Mouse (Mus musculus) embryonic facial prominence, embryonic 13.5 days (tissue): ENCODE results near the gene Dip2b. TPM values are rescaled to one million over a fixed set of nuclear protein-coding genes. Genes with fewer than 3 reads are reported as not detected.

Experiments used
- ATAC-seq: fragments of 200-750 bp; cut with Nextera tagmentation; 2 replicates; pipeline ENCODE4 v1.8.0; 2017; ENCODE audit warnings: low read depth; ENCODE audit not compliant: insufficient number of reproducible peaks, insufficient read depth, low FRiP score, low TSS enrichment
- H3K27ac ChIP-seq: fragments of 300-500 bp; sonication (generic); 2 replicates; pipeline ENCODE4 v1.5.1; 2015; ENCODE audit warnings: moderate library complexity, mild to moderate bottlenecking, inconsistent platforms
- H3K27me3 ChIP-seq: fragments of 300-500 bp; sonication (generic); 2 replicates; pipeline ENCODE4 v1.6.1; 2015; ENCODE audit warnings: mild to moderate bottlenecking, inconsistent platforms
- H3K36me3 ChIP-seq: fragments of 300-500 bp; sonication (generic); 2 replicates; pipeline ENCODE4 v1.6.1; 2015; ENCODE audit warnings: mild to moderate bottlenecking, inconsistent platforms
- H3K4me1 ChIP-seq: fragments of 300-500 bp; sonication (generic); 2 replicates; pipeline ENCODE4 v1.6.1; 2015; ENCODE audit warnings: inconsistent platforms
- H3K4me2 ChIP-seq: fragments of 300-500 bp; sonication (generic); 2 replicates; pipeline ENCODE4 v1.6.1; 2015; ENCODE audit warnings: moderate library complexity, mild to moderate bottlenecking, inconsistent platforms
- H3K4me3 ChIP-seq: fragments of 300-500 bp; sonication (generic); 2 replicates; pipeline ENCODE4 v1.5.1; 2015; ENCODE audit warnings: mild to moderate bottlenecking, inconsistent platforms
- H3K9ac ChIP-seq: fragments of 300-500 bp; sonication (generic); 2 replicates; pipeline ENCODE4 v1.6.1; 2015; ENCODE audit warnings: mild to moderate bottlenecking, inconsistent platforms
- H3K9me3 ChIP-seq: fragments of 300-500 bp; sonication (generic); 2 replicates; pipeline ENCODE4 v1.6.1; 2016; ENCODE audit warnings: inconsistent platforms
- WGBS: fragments of 180-500 bp; shearing (Covaris S2); methylation state at CpG from one replicate; pipeline ENCODE4 v1.1.7; 2015; ENCODE audit warnings: mixed read lengths; 5-methylcytosine and 5-hydroxymethylcytosine counted together
- polyA plus RNA-seq: library from polyadenylated mRNA; unstranded; fragments of >200 nt; fragmentation: Nextera tagmentation; extraction: Ambion mirVana; gene quantifications from 2 replicates; pipeline ENCODE4 v1.2.1, GENCODE M21; 2015

The Dip2b gene
- polyA plus RNA-seq, 1 experiment from 2014 or later: 13.0 TPM

DNA sequence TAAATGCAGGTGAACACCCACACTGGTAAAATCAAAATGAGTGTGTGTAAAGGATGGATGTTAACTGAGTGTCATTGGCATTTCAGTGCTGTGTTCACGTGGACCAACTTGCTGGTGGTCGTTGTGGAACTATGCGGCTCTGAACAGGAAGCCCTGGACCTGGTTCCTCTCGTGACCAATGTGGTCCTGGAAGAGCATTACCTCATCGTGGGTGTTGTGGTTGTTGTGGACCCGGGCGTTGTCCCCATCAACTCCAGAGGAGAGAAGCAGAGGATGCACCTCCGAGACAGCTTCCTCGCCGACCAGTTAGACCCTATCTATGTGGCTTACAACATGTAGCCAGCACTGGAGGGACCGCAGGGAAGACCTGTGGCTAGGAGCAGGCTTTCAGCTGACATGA lies 176.6 kb downstream of the Dip2b start:
- Histone ChIP-seq H3K27me3 (no peaks in the 10 kb centered on the region), H3K27ac (no peak overlapping the region), H3K4me3 (no peak overlapping the region), H3K36me3 (peaks cover 63% of the 10 kb centered on the region), H3K4me1 (no peaks in the 10 kb centered on the region), H3K9me3 (no peaks in the 10 kb centered on the region), H3K4me2 (no peak overlapping the region), H3K9ac (no peak overlapping the region)
- ATAC-seq: no peak
- 93% methylated on average over 11 of the region's 11 CpGs for WGBS

DNA sequence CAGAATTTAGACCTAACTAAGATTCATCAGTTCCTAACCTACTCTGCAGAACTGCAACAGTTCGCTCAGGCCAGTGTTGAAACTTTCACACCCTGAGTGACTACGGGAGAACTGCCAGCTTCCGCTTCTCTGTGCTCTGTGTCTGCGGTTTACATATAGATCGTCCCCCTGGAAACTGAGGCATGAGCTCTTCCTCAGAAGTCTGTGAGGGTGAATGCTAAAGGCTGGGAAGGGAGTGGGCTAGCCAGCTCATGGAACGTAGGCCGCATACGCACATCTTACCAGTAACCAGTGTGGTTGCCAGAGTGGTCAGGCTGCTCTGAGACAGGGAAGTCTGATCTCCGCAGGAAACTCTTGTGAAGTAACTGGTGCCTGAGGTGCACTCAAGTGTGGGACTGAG lies 177.7 kb downstream of the Dip2b start:
- H3K9me3 ChIP-seq: no peaks in the 10 kb centered on the region
- 96% methylated on average over 9 of the region's 9 CpGs for WGBS
- no peaks in the 10 kb centered on the region for H3K27me3 ChIP-seq
- no peak overlapping the region for H3K27ac ChIP-seq
- H3K4me3 ChIP-seq: no peak overlapping the region
- no peaks in the 10 kb centered on the region for H3K4me1 ChIP-seq
- H3K36me3 ChIP-seq: peaks cover 52% of the 10 kb centered on the region
- ATAC-seq: no peak
- H3K9ac ChIP-seq: no peak overlapping the region
- H3K4me2 ChIP-seq: no peak overlapping the region

DNA sequence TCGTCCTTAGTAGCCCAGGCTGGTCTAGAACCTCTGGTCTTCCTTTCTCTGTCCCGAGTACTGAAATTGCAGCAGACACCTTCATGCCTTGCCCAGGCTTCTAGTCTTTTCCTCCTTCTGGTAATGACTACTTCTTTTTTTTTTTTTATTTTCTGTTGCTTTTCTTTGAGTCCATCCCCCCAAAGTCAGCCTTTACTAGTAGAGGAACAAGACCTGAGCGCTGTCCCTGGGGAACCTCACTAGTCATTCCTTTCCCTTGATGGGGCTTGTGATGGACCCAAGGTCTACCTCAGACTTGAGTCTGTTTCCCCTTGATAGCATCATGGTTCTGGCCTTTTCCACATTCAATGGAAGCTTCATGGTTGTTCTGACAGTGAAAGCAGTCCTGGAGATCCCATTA lies 179.6 kb downstream of the Dip2b start:
- Histone ChIP-seq H3K4me1 (no peaks in the 10 kb centered on the region), H3K4me3 (no peak overlapping the region), H3K27ac (no peak overlapping the region), H3K36me3 (peaks cover 34% of the 10 kb centered on the region), H3K4me2 (no peak overlapping the region), H3K9ac (no peak overlapping the region), H3K9me3 (peaks cover 8% of the 10 kb centered on the region), H3K27me3 (no peaks in the 10 kb centered on the region)
- no peak for ATAC-seq
- WGBS: 92% methylated on average over 3 of the region's 3 CpGs

DNA sequence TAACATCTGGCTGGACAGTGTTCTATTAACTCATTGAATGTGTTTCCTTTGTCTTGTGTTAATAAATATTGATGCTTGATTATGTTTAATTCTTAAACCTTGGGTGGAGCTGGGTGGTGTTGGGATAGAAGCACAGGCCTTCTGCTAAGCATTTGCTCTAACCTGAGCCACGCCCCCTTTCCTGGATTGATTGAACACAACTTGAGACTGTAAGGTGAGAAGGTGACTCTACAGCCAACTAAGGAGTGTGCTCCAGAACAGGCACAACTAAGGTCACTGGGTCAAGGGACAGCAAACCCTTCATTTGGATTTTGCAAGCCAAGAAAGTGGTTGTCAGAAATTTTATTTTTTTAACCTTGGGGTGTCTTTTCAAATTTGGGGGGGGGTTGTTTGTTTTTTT lies 180.9 kb downstream of the Dip2b start:
- no peaks in the 10 kb centered on the region for H3K27me3 ChIP-seq
- H3K9me3 ChIP-seq: peaks cover 11% of the 10 kb centered on the region
- H3K9ac ChIP-seq: no peak overlapping the region
- ATAC-seq: no peak
- no peaks in the 10 kb centered on the region for H3K4me1 ChIP-seq
- no peak overlapping the region for H3K4me3 ChIP-seq
- peaks cover 30% of the 10 kb centered on the region for H3K36me3 ChIP-seq
- no peak overlapping the region for H3K4me2 ChIP-seq
- H3K27ac ChIP-seq: no peak overlapping the region
- WGBS: 61% methylated on average over 1 of the region's 1 CpGs

DNA sequence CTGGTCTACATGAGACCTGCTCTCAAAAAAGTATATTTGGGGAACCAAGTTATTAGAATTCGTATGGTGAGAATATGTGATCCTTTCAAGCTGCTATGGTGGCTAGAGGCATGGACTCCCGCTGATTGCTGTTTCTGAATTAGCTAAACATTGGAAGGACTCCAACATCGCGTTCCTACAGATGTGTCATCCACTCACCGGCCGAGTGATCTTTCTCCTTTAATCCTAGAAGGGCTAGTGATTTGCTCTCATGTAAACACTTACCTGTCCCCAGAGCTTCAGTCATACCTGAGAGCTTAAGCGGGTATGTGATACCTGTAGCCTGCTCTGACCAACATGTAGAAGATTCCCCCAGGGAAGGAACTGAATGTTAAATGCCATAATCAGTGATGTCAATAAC lies 182.5 kb downstream of the Dip2b start:
- no peak overlapping the region for H3K9ac ChIP-seq
- no peak for ATAC-seq
- 85% methylated on average over 7 of the region's 7 CpGs for WGBS
- no peak overlapping the region for H3K27ac ChIP-seq
- H3K4me2 ChIP-seq: no peak overlapping the region
- no peaks in the 10 kb centered on the region for H3K27me3 ChIP-seq
- no peak overlapping the region for H3K4me3 ChIP-seq
- H3K36me3 ChIP-seq: peaks cover 19% of the 10 kb centered on the region
- H3K4me1 ChIP-seq: no peaks in the 10 kb centered on the region
- peaks cover 11% of the 10 kb centered on the region for H3K9me3 ChIP-seq

DNA sequence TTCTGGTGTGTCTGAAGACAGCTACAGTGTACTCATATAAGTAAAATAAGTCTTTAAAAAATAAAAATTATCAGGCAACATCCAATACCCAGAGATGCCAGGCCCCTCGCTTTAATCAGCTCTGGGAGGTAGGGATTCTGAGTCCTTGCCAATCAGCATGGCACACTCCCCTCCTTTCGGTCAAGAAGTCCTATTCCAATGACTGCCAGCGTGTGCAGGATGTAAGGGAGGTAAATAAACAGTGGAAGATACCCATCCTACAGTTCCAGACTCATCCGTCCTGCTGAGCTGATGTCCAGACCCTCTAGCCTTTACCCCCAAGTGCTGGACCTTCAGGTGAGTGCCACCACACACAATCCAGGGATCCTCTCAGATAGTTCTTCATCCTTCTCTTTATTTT lies 186.9 kb downstream of the Dip2b start:
- Histone ChIP-seq H3K27me3 (no peaks in the 10 kb centered on the region), H3K4me3 (no peak overlapping the region), H3K9ac (no peak overlapping the region), H3K9me3 (peaks cover 11% of the 10 kb centered on the region), H3K36me3 (peaks cover 13% of the 10 kb centered on the region), H3K27ac (no peak overlapping the region), H3K4me2 (no peak overlapping the region), H3K4me1 (peaks cover 19% of the 10 kb centered on the region)
- no peak for ATAC-seq
- 94% methylated on average over 4 of the region's 4 CpGs for WGBS

DNA sequence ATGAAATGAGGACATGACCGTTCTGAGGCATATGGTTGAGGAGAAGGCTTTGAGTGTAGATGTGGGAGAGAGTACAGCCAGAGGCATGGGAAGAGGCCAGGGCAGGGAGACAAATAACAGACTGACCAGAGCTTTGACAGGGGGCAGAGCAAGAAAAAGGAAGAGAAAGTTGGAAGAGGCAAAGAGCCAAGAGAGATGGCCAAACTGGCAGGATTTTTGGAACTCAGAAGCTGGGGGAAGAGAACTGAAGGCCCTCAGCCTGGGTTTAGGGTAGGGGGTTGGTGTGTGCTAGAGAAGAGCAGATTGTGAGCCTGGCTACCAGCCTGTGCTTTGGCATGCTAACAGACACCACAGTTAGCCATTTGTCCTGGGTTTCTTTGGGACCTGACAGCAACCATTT lies 187.4 kb downstream of the Dip2b start:
- H3K27me3 ChIP-seq: no peaks in the 10 kb centered on the region
- H3K4me1 ChIP-seq: peaks cover 22% of the 10 kb centered on the region
- no peak overlapping the region for H3K27ac ChIP-seq
- no peak overlapping the region; the same call in 1 of the 2 replicates for H3K9ac ChIP-seq
- 91% methylated on average over 1 of the region's 1 CpGs for WGBS
- H3K4me3 ChIP-seq: no peak overlapping the region
- no peak for ATAC-seq
- H3K9me3 ChIP-seq: peaks cover 11% of the 10 kb centered on the region
- H3K36me3 ChIP-seq: peaks cover 13% of the 10 kb centered on the region
- H3K4me2 ChIP-seq: no peak overlapping the region

DNA sequence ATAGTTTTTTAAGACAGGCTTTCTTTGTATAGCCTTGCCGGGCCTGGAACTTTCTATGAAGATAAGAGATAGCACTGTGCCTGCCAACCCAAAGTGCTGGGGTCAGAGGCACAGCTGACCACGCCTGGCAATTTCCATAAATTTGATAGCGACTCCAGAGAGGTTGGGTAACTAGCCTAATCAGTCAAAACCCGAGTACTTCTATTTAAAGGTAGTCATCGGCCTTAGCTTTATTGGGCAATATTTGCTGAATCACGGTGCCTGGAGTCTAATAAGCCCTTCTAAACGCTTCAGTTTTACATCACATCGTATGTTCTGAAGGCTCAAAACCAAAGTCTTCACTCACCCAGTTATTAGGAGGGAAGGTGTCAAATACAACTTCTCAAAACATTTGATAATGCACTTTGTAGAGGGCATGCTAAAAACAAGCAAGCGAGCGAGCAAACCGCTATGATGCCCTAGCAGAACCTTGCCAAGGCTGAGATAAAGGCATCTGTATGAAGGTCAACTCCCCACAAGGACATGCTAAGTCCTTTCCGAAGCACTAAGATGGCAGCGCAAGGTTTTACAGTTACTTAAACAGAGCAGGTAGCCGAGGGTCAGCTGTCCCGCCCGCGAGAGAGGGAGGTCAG lies 188.7 kb downstream of the Dip2b start:
- WGBS: 5% methylated on average over 17 of the region's 17 CpGs
- no peaks in the 10 kb centered on the region for H3K27me3 ChIP-seq
- H3K9me3 ChIP-seq: peaks cover 11% of the 10 kb centered on the region
- H3K36me3 ChIP-seq: peaks cover 13% of the 10 kb centered on the region
- peak overlapping the region; percentile 99 for H3K9ac ChIP-seq
- H3K4me1 ChIP-seq: peaks cover 22% of the 10 kb centered on the region
- peak overlapping the region; percentile 80 for H3K4me2 ChIP-seq
- ATAC-seq: no peak; the same call in 1 of the 2 replicates
- H3K27ac ChIP-seq: peak overlapping the region; percentile 100
- peak overlapping the region; percentile 78 for H3K4me3 ChIP-seq

DNA sequence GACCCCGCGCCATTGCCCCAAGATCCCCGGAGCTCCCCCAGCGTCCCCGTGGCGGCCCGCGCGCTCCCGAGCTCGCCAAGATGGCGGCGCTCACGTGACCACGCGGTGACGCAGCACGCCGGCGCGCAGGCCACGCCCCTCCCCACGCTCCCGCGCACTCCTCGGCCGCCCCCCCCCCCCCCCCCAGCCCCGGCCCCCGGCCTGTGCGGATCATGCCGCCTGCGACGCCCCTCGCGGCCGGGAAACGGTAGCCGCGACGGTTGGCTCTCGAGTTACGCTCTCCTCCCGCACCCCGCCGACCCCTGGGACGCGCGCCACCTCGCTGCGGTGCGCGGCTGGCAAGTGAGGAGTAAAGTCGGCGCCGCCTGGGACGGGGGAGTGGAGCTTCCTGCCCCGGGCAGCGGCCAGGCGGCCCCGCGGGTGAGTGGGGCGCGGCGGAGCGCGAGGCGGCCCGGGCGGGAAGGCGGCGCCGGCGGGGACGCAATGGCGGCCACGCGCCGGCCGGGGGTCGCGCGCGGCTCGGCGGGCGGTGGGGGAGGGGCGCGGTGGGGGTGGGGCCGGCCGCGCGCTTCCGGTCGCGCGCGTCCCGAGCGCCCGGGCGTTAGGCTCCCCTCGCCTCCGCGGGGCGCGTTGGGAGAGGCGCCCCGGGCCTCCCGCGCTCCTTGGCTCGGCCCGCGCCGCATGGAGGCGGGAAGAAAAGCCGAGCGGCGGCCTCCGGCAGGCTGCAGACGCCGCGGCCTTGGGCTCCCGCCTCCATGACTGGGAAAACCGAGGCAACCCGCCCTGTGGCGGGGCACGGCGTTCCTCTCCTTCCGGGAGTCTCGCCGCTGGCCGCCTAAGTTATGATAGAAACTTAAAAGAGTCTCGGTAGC lies 189.4 kb downstream of the Dip2b start, which contains the start of gene Atf1:
Gene Atf1, plus strand, starts transcription at position 157 of the 872 bp plus-strand sequence.
- ATAC-seq: peak; percentile 80
- Histone ChIP-seq H3K9me3 (peaks cover 4% of the 10 kb centered on the region), H3K27me3 (no peaks in the 10 kb centered on the region), H3K36me3 (peaks cover 16% of the 10 kb centered on the region), H3K4me3 (peak within 1 kb of the TSS; percentile 78), H3K4me1 (peaks cover 22% of the 10 kb centered on the region), H3K9ac (peak within 1 kb of the TSS; percentile 99), H3K4me2 (peak within 1 kb of the TSS; percentile 80), H3K27ac (peak within 1 kb of the TSS; percentile 100)
- under 1% methylated on average over 71 of the region's 133 CpGs for WGBS

DNA sequence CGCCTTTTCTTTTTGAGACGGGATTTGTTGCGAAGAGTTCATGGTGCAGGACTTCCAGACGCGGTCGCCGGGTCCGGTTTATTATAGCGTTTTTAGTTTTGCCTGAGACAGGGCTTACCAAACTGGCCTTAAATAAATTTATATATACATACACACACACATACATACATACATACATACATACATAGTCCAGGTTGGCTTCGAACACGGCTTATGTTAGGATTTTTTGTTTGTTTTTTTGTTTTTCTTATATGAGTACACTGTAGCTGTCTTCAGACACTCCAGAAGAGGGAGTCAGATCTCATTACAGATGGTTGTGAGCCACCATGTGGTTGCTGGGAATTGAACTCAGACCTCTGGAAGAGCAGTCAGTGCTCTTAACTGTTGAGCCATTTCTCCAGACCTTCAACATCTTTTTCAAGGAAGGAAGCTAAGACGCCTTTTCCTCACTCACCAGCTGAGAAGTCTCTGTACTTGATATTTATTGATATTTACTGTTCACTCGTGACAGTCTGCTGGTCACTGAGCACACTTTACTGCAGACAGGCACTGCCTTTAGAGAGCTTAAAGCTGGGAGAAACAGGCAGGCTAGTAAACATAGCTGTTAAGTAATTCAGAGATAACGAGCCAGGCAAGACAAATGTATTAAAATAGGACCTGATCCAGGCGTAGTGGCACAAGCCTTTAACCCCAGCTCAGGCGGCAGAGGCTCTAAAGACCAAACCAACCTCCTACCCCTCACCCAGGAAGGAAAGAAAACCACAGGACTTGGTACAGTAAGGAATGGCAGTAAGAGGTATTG lies 190.3 kb downstream of the Dip2b start:
- H3K36me3 ChIP-seq: peaks cover 21% of the 10 kb centered on the region
- H3K27ac ChIP-seq: peak overlapping the region; percentile 100
- H3K4me3 ChIP-seq: peak overlapping the region; percentile 78
- peaks cover 22% of the 10 kb centered on the region for H3K4me1 ChIP-seq
- WGBS: 16% methylated on average over 16 of the region's 16 CpGs
- no peaks in the 10 kb centered on the region for H3K27me3 ChIP-seq
- H3K9ac ChIP-seq: peak overlapping the region; percentile 99
- ATAC-seq: no peak
- peak overlapping the region; percentile 80 for H3K4me2 ChIP-seq
- H3K9me3 ChIP-seq: no peaks in the 10 kb centered on the region

DNA sequence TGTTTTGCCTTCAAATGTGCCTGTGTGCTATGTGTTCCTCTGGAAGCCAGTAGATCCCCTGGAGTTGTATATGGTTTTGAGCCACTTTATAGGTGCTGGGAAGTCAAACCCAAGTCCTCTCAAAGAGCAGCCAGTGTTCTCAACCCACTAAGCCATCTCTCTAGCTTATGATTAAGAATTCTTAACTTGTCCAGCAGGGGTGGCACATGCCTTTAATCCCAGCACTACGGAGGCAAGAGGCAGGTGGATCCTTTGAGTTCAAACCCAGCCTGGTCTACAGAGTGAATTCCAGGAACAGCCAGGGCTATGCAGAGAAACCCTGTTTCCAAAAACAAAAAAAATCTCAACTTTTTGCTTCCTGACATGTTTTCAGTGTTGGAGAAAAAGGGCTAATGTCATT lies 192.2 kb downstream of the Dip2b start:
- Histone ChIP-seq H3K27me3 (no peaks in the 10 kb centered on the region), H3K9ac (no peak overlapping the region), H3K9me3 (no peaks in the 10 kb centered on the region), H3K4me2 (no peak overlapping the region), H3K4me3 (no peak overlapping the region), H3K27ac (no peak overlapping the region), H3K36me3 (peaks cover 32% of the 10 kb centered on the region), H3K4me1 (peaks cover 22% of the 10 kb centered on the region)
- ATAC-seq: no peak
- WGBS: 74% methylated on average over 1 of the region's 1 CpGs
